Mouse (Mus musculus) MEL (cell line): Measurements from ENCODE around the gene Eif4g1. TPM values are rescaled to one million over a fixed set of nuclear protein-coding genes. Genes with fewer than 3 reads are reported as not detected.
A peak's percentile ranks its signal among the peaks of the same experiment; 100 is the strongest.

ENCODE experiments used
- DNase-seq: peaks from one replicate; pipeline ENCODE4 v3.0.0; 2011; ENCODE audit warnings: low read depth, low spot score
- H3K27ac ChIP-seq: 2 replicates; pipeline ENCODE4 v1.5.1; 2012; ENCODE audit warnings: low read depth, mild to moderate bottlenecking, control low read depth, low read length, moderate library complexity; ENCODE audit not compliant: control insufficient read depth
- H3K27me3 ChIP-seq, 2 experiments: fragments of 150-350 bp in 1 of 2; sonication (generic) in 1 of 2; 2 replicates each; pipeline ENCODE4 v1.6.1; 2012; ENCODE audit warnings: low read length in 2 of 2, mild to moderate bottlenecking in 2 of 2, improper control_type of control experiment in 1 of 2, moderate library complexity in 1 of 2; ENCODE audit not compliant: insufficient read depth in 2 of 2, control insufficient read depth in 1 of 2
- H3K36me3 ChIP-seq, 2 experiments: 2 replicates each; pipeline ENCODE4 v1.6.1; 2012 to 2014; ENCODE audit warnings: low read length in 2 of 2, improper control_type of control experiment in 1 of 2, inconsistent platforms in 1 of 2, mild to moderate bottlenecking in 1 of 2; ENCODE audit not compliant: insufficient read depth in 2 of 2, control insufficient read depth in 1 of 2
- H3K4me1 ChIP-seq, 2 experiments: fragments of 150-350 bp in 1 of 2; sonication (generic) in 1 of 2; 2 replicates each; pipeline ENCODE4 v1.6.1; 2012; ENCODE audit warnings: low read length in 2 of 2, improper control_type of control experiment in 1 of 2, mild to moderate bottlenecking in 1 of 2; ENCODE audit not compliant: insufficient read depth in 2 of 2, control insufficient read depth in 1 of 2
- H3K4me3 ChIP-seq, 2 experiments: fragments of 150-350 bp in 1 of 2; sonication (generic) in 1 of 2; 2 replicates each; pipeline ENCODE4 v1.5.1; 2012; ENCODE audit warnings: low read depth in 2 of 2, low read length in 2 of 2, mild to moderate bottlenecking in 2 of 2, moderate library complexity in 2 of 2, control low read depth in 1 of 2, improper control_type of control experiment in 1 of 2; ENCODE audit not compliant: control insufficient read depth in 1 of 2, insufficient read depth in 1 of 2
- H3K79me2 ChIP-seq: 2 replicates; pipeline ENCODE4 v1.6.1; 2012; ENCODE audit warnings: mild to moderate bottlenecking, low read length, moderate library complexity; ENCODE audit not compliant: control insufficient read depth, poor library complexity, insufficient read depth
- H3K9ac ChIP-seq: 2 replicates; pipeline ENCODE4 v1.6.1; 2012; ENCODE audit warnings: low read depth, mild to moderate bottlenecking, control low read depth, low read length, moderate library complexity; ENCODE audit not compliant: control insufficient read depth, poor library complexity, severe bottlenecking
- H3K9me3 ChIP-seq: fragments of 150-350 bp; sonication (generic); replicated peaks from 2 replicates; pipeline ENCODE4 v1.6.1; 2012; ENCODE audit warnings: mild to moderate bottlenecking, low read length, improper control_type of control experiment, moderate library complexity; ENCODE audit not compliant: insufficient read depth
- BHLHE40 ChIP-seq: IDR thresholded peaks from 2 replicates; pipeline ENCODE4 v1.6.1; 2012; ENCODE audit warnings: low read depth, mild to moderate bottlenecking, inconsistent platforms, low read length, improper control_type of control experiment, borderline replicate concordance
- CTCF ChIP-seq, 3 experiments: IDR thresholded peaks in 2 of 3; conservative IDR thresholded peaks in 1 of 3; 2 replicates each; pipeline ENCODE4 v1.5.1; 2011 to 2012; ENCODE audit warnings: low read length in 3 of 3, low read depth in 2 of 3, mild to moderate bottlenecking in 2 of 3, improper control_type of control experiment in 1 of 3, inconsistent platforms in 1 of 3, mixed read lengths in 1 of 3, moderate library complexity in 1 of 3; ENCODE audit not compliant: control insufficient read depth in 1 of 3, insufficient read depth in 1 of 3, poor library complexity in 1 of 3, severe bottlenecking in 1 of 3
- E2F4 ChIP-seq: IDR thresholded peaks from 2 replicates; pipeline ENCODE4 v1.6.1; 2011; ENCODE audit warnings: low read depth, low read length, improper control_type of control experiment, borderline replicate concordance
- GABPA ChIP-seq: IDR thresholded peaks from 2 replicates; pipeline ENCODE4 v1.6.1; 2012; ENCODE audit warnings: low read depth, mild to moderate bottlenecking, inconsistent platforms, low read length, improper control_type of control experiment, moderate library complexity
- HCFC1 ChIP-seq: IDR thresholded peaks from 2 replicates; pipeline ENCODE4 v1.6.1; 2012; ENCODE audit warnings: low read depth, mild to moderate bottlenecking, inconsistent platforms, low read length, improper control_type of control experiment, moderate library complexity
- KAT2A ChIP-seq: conservative IDR thresholded peaks from 2 replicates; pipeline ENCODE4 v1.6.1; 2012; ENCODE audit warnings: low read depth, low read length, improper control_type of control experiment, inconsistent platforms
- MAX ChIP-seq: IDR thresholded peaks from 2 replicates; pipeline ENCODE4 v1.6.1; 2011; ENCODE audit warnings: low read length, improper control_type of control experiment
- MEF2A ChIP-seq: IDR thresholded peaks from 2 replicates; pipeline ENCODE4 v1.6.1; 2014; ENCODE audit warnings: low read depth, mild to moderate bottlenecking, inconsistent platforms, low read length, improper control_type of control experiment; ENCODE audit not compliant: poor library complexity, insufficient replicate concordance, severe bottlenecking; ENCODE audit errors: extremely low read depth
- MXI1 ChIP-seq: IDR thresholded peaks from 2 replicates; pipeline ENCODE4 v1.6.1; 2011; ENCODE audit warnings: mild to moderate bottlenecking, low read depth, low read length, improper control_type of control experiment
- MYB ChIP-seq: IDR thresholded peaks from 2 replicates; pipeline ENCODE4 v1.6.1; 2011; ENCODE audit warnings: mild to moderate bottlenecking, low read depth, low read length, improper control_type of control experiment
- NRF1 ChIP-seq: IDR thresholded peaks from 2 replicates; pipeline ENCODE4 v1.6.1; 2014; ENCODE audit warnings: low read depth, mild to moderate bottlenecking, inconsistent platforms, low read length, improper control_type of control experiment, moderate library complexity; ENCODE audit not compliant: poor library complexity, insufficient read depth, severe bottlenecking
- POLR2A ChIP-seq, 2 experiments: IDR thresholded peaks; 2 replicates each; pipeline ENCODE4 v1.6.1; 2011 to 2012; ENCODE audit warnings: low read length in 2 of 2, mild to moderate bottlenecking in 2 of 2, control low read depth in 1 of 2, improper control_type of control experiment in 1 of 2, low read depth in 1 of 2, moderate library complexity in 1 of 2; ENCODE audit not compliant: control insufficient read depth in 1 of 2, insufficient read depth in 1 of 2, poor library complexity in 1 of 2
- POLR2AphosphoS5 ChIP-seq: IDR thresholded peaks from 2 replicates; pipeline ENCODE4 v1.6.1; 2012; ENCODE audit warnings: low read depth, borderline replicate concordance, mild to moderate bottlenecking, inconsistent platforms, low read length, moderate library complexity, mixed read lengths
- RAD21 ChIP-seq: IDR thresholded peaks from 2 replicates; pipeline ENCODE4 v1.6.1; 2011; ENCODE audit warnings: mild to moderate bottlenecking, low read depth, low read length, improper control_type of control experiment
- SMC3 ChIP-seq: IDR thresholded peaks from 2 replicates; pipeline ENCODE4 v1.6.1; 2011; ENCODE audit warnings: low read depth, low read length, improper control_type of control experiment
- TBP ChIP-seq: IDR thresholded peaks from 2 replicates; pipeline ENCODE4 v1.8.0; 2011; ENCODE audit warnings: low read depth, low read length, improper control_type of control experiment
- USF1 ChIP-seq: IDR thresholded peaks from 2 replicates; pipeline ENCODE4 v1.6.1; 2014; ENCODE audit warnings: low read depth, mild to moderate bottlenecking, inconsistent platforms, low read length, improper control_type of control experiment, moderate library complexity
- ZC3H11A ChIP-seq: IDR thresholded peaks from 2 replicates; pipeline ENCODE4 v1.6.1; 2012; ENCODE audit warnings: low read depth, mild to moderate bottlenecking, inconsistent platforms, low read length, improper control_type of control experiment
- ZMIZ1 ChIP-seq: IDR thresholded peaks from 2 replicates; pipeline ENCODE4 v1.6.1; 2012; ENCODE audit warnings: low read depth, mild to moderate bottlenecking, inconsistent platforms, low read length, improper control_type of control experiment, moderate library complexity
- ZNF384 ChIP-seq: IDR thresholded peaks from 2 replicates; pipeline ENCODE4 v1.6.1; 2012; ENCODE audit warnings: low read depth, mild to moderate bottlenecking, inconsistent platforms, low read length, improper control_type of control experiment
- polyA plus RNA-seq, 2 experiments: library from polyadenylated mRNA; stranded (reverse) in 1 of 2; unstranded in 1 of 2; fragments of >175 nt in 1 of 2; fragments of >200 nt in 1 of 2; gene quantifications; 2 replicates each; pipeline versions ENCODE4 v1.2.1 to v1.2.4; 2012; ENCODE audit warnings: low replicate concordance in 2 of 2, low read depth in 1 of 2; ENCODE audit not compliant: insufficient read length in 2 of 2, insufficient read depth in 1 of 2, missing spikeins in 1 of 2
- total RNA-seq: library from RNA; depleted of rRNA; stranded (reverse); fragments of 300-350 nt; gene quantifications from 2 replicates; pipeline ENCODE4 v1.2.3, GENCODE M21; 2012

The Eif4g1 gene
- total and polyA plus RNA-seq, 3 experiments: 327 to 436 (median 409) TPM

DNA sequence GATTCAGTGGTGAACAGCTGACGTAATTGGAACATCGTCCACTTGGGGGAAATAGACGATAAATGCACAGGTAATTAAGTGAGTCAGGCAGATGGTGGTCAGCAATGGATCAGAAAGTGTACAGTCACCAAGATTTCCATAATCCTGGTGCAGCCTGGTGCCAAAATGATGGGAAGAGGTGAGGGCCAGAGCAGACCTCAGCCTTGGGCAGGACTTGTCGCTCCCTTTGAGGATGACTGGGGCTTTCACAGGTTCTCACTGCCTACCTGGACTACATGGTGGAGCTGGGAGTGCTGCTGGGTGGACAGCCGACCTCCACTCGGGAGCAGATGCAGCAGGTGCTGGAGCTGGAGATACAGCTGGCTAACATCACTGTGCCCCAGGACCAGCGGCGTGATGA lies 30.7 kb upstream of the Eif4g1 start:
- Histone ChIP-seq H3K27ac (no peak overlapping the region), H3K36me3 (peaks cover 0 to 2% of the 10 kb centered on the region in 2 experiments; a peak in 3 of 4 replicates), H3K4me3 (no peak overlapping the region), H3K27me3 (no peaks in the 10 kb centered on the region), H3K9me3 (no peaks in the 10 kb centered on the region), H3K79me2 (no peaks in the 10 kb centered on the region), H3K9ac (no peak overlapping the region), H3K4me1 (0 out of 4 replicates have a peak, but pooled peaks cover 0 to 3% of the 10 kb centered on the region in 2 experiments)
- DNase-seq: no peak
- no peak for TF ChIP-seq ZNF384

DNA sequence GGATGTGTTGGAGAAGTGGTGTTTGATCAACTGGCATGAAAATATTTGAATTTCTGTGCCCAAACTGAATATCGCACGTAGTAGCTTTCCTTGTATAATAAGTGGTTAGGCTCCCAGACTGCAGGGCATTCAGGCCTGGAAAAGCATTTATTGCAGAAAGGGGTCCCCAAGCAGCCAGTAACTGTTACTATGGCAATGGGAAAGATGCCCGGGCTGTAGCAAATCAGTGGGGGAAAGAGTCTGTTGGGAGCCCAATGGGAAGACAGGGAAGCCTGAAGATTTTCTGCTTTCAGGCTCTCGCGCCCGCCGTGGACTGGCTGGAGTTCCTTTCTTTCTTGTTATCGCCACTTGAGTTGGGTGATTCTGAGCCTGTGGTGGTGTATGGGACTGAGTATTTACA lies 29.7 kb upstream of the Eif4g1 start:
- 0 out of 4 replicates have a peak, but pooled peaks cover 0 to 3% of the 10 kb centered on the region in 2 experiments for H3K4me1 ChIP-seq
- DNase-seq: no peak
- H3K27me3 ChIP-seq: no peaks in the 10 kb centered on the region
- peaks cover 0 to 2% of the 10 kb centered on the region in 2 experiments; a peak in 3 of 4 replicates for H3K36me3 ChIP-seq
- no peak overlapping the region for H3K4me3 ChIP-seq
- H3K9ac ChIP-seq: no peak overlapping the region
- no peak for TF ChIP-seq MXI1
- no peak for TF ChIP-seq NRF1
- no peak for TF ChIP-seq ZNF384
- no peak for TF ChIP-seq TBP
- no peak for TF ChIP-seq GABPA
- TF ChIP-seq POLR2A (IDR thresholded peaks at IDR 0.05; ENCODE audit: control insufficient read depth in 1 of 2, insufficient read depth in 1 of 2, low read depth in 1 of 2, low read length in 2 of 2, poor library complexity in 1 of 2): no peak
- no peak for TF ChIP-seq CTCF (IDR thresholded peaks at IDR 0.05 in 2 of 3, conservative IDR thresholded peaks at IDR 0.05 in 1 of 3; ENCODE audit: control insufficient read depth in 1 of 3, insufficient read depth in 1 of 3, low read depth in 2 of 3, low read length in 3 of 3, poor library complexity in 1 of 3, severe bottlenecking in 1 of 3)
- no peak for TF ChIP-seq KAT2A
- no peak for TF ChIP-seq USF1
- TF ChIP-seq HCFC1: no peak
- no peak for TF ChIP-seq MAX
- no peak for TF ChIP-seq POLR2AphosphoS5
- no peak for TF ChIP-seq MEF2A
- H3K9me3 ChIP-seq: no peaks in the 10 kb centered on the region
- H3K27ac ChIP-seq: no peak overlapping the region
- no peaks in the 10 kb centered on the region for H3K79me2 ChIP-seq

DNA sequence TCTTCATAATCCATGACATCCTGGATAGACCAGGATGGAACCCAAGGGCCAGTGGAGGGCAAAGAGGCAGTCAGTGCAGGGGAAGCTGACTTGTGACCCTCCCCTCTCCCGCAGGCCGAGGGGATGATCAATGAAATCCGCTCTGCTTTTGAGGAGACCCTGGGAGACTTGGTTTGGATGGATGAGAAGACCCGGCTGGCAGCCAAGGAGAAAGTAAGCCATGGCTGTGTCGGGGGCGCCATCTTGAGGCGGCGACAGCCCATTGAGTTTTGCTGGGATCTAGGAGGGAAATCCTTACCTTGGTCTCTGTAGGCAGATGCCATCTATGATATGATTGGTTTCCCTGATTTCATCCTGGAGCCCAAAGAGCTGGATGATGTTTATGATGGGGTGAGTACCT lies 26.0 kb upstream of the Eif4g1 start:
- no peak overlapping the region for H3K9ac ChIP-seq
- no peaks in the 10 kb centered on the region for H3K79me2 ChIP-seq
- TF ChIP-seq SMC3 (peak; percentile 69), ZMIZ1 (no peak), MEF2A (no peak), ZC3H11A (peak; percentile 68), RAD21 (peak; percentile 83), E2F4 (no peak), BHLHE40 (no peak), CTCF (IDR thresholded peaks at IDR 0.05 in 2 of 3, conservative IDR thresholded peaks at IDR 0.05 in 1 of 3; ENCODE audit: control insufficient read depth in 1 of 3, insufficient read depth in 1 of 3, low read depth in 2 of 3, low read length in 3 of 3, poor library complexity in 1 of 3, severe bottlenecking in 1 of 3) (peak; percentile 61 to 88 (median 78)), MYB (no peak)
- TF ChIP-seq, all 39 proteins: peak for 4
- Histone ChIP-seq H3K9me3 (no peaks in the 10 kb centered on the region), H3K27ac (no peak overlapping the region), H3K27me3 (no peaks in the 10 kb centered on the region), H3K4me1 (peaks cover 5 to 13% of the 10 kb centered on the region in 2 experiments), H3K4me3 (no peak overlapping the region), H3K36me3 (peaks cover 0 to 11% of the 10 kb centered on the region in 2 experiments)
- peak; percentile 56 for DNase-seq
